Mouse (Mus musculus) heart, embryonic 16.5 days (tissue): ENCODE results near the gene Gm525. TPM values are rescaled to one million over a fixed set of nuclear protein-coding genes. Genes with fewer than 3 reads are reported as not detected.
"Not testable (repeated sequence)": the region's sequence is repeated elsewhere in the genome, so short reads cannot be mapped to it uniquely, and the experiment has no call there.

Experiments used
- ATAC-seq: fragments of 200-750 bp; cut with Nextera tagmentation; replicated peaks from 2 replicates; pipeline ENCODE4 v1.8.0; 2017; ENCODE audit warnings: moderate number of reproducible peaks; ENCODE audit not compliant: insufficient read depth, low FRiP score; ENCODE audit errors: extremely low read depth
- H3K27ac ChIP-seq: fragments of 300-500 bp; sonication (generic); 2 replicates; pipeline ENCODE4 v1.5.1; 2014; ENCODE audit warnings: mild to moderate bottlenecking, low read length, control low read depth, moderate library complexity
- H3K27me3 ChIP-seq: fragments of 300-500 bp; sonication (generic); 2 replicates; pipeline ENCODE4 v1.6.1; 2014; ENCODE audit warnings: low read length, mixed read lengths; ENCODE audit not compliant: control insufficient read depth, insufficient read depth
- H3K36me3 ChIP-seq: fragments of 300-500 bp; sonication (generic); 2 replicates; pipeline ENCODE4 v1.6.1; 2014; ENCODE audit not compliant: control insufficient read depth, insufficient read depth
- H3K4me1 ChIP-seq: fragments of 300-500 bp; sonication (generic); 2 replicates; pipeline ENCODE4 v1.6.1; 2014; ENCODE audit warnings: low read length, mixed read lengths; ENCODE audit not compliant: control insufficient read depth, insufficient read depth
- H3K4me2 ChIP-seq: fragments of 300-500 bp; sonication (generic); 2 replicates; pipeline ENCODE4 v1.6.1; 2014; ENCODE audit warnings: low read depth, mild to moderate bottlenecking, control low read depth, low read length
- H3K4me3 ChIP-seq: fragments of 300-500 bp; sonication (generic); 2 replicates; pipeline ENCODE4 v1.5.1; 2014; ENCODE audit warnings: mild to moderate bottlenecking, control low read depth, low read length
- H3K9ac ChIP-seq: fragments of 300-500 bp; sonication (generic); 2 replicates; pipeline ENCODE4 v1.6.1; 2014; ENCODE audit warnings: low read length, control low read depth
- H3K9me3 ChIP-seq: fragments of 300-500 bp; sonication (generic); replicated peaks from 2 replicates; pipeline ENCODE4 v1.6.1; 2016; ENCODE audit warnings: low read length; ENCODE audit not compliant: control insufficient read depth
- WGBS: fragments of 180-500 bp; shearing (Covaris S2); extraction: QIAGEN DNeasy Blood & Tissue Kit; methylation state at CpG from one replicate; pipeline ENCODE4 v1.1.7; 2014; 5-methylcytosine and 5-hydroxymethylcytosine counted together
- polyA plus RNA-seq: library from polyadenylated mRNA; unstranded; fragments of >200 nt; fragmentation: Nextera tagmentation; extraction: Ambion mirVana; gene quantifications from 2 replicates; pipeline ENCODE4 v1.2.1, GENCODE M21; 2015

Gm525 gene
- polyA plus RNA-seq, 1 experiment from 2014 or later = 9.1 TPM

- H3K27ac ChIP-seq = no peak overlapping the region
- H3K9ac ChIP-seq = no peak overlapping the region
- H3K4me2 ChIP-seq = no peak overlapping the region
- 66% methylated on average over 3 of the region's 3 CpGs for WGBS
- no peak for ATAC-seq
- H3K27me3 ChIP-seq = no peaks in the 10 kb centered on the region
- no peaks in the 10 kb centered on the region for H3K9me3 ChIP-seq
- peaks cover 18% of the 10 kb centered on the region for H3K36me3 ChIP-seq
- no peak overlapping the region for H3K4me3 ChIP-seq
- no peaks in the 10 kb centered on the region for H3K4me1 ChIP-seq
These were observed 38.1 kb upstream of the Gm525 start for GRCm38 (mm10) chr11:89035552-89035951.

- Histone ChIP-seq H3K27ac (no peak overlapping the region), H3K4me3 (no peak overlapping the region), H3K36me3 (peaks cover 31% of the 10 kb centered on the region), H3K27me3 (no peaks in the 10 kb centered on the region), H3K4me1 (no peaks in the 10 kb centered on the region), H3K9me3 (no peaks in the 10 kb centered on the region), H3K4me2 (no peak overlapping the region), H3K9ac (no peak overlapping the region)
- 83% methylated on average over 6 of the region's 6 CpGs for WGBS
- no peak for ATAC-seq
These were observed 35.1 kb upstream of the Gm525 start for GRCm38 (mm10) chr11:89038496-89038895.

DNA sequence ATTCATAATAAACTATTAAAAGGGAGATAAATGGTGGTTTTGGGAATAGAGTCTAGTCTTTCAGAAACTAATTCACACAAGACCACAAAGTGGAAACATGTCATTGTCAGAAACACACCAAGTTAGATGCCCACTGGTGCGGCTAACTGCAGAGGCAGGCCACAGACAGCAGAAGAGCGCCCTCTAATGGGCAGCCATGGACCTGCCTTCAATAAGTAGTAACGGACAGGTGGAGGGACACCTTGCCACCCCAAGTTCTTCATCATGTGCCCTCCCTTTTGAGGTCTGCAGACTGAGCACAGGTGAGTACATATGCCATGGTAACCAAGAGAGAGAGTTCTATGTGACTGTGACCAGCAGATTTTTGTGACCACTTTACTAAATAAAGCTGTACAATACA lies 34.3 kb upstream of the Gm525 start:
- H3K4me1 ChIP-seq = no peaks in the 10 kb centered on the region
- no peaks in the 10 kb centered on the region for H3K27me3 ChIP-seq
- ATAC-seq = no peak
- H3K4me2 ChIP-seq = no peak overlapping the region
- H3K4me3 ChIP-seq = no peak overlapping the region
- peaks cover 35% of the 10 kb centered on the region for H3K36me3 ChIP-seq
- 27% methylated on average over 3 of the region's 3 CpGs for WGBS
- peaks cover under 1% of the 10 kb centered on the region; the same call in 1 of the 2 replicates for H3K9me3 ChIP-seq
- H3K27ac ChIP-seq = no peak overlapping the region
- no peak overlapping the region for H3K9ac ChIP-seq

DNA sequence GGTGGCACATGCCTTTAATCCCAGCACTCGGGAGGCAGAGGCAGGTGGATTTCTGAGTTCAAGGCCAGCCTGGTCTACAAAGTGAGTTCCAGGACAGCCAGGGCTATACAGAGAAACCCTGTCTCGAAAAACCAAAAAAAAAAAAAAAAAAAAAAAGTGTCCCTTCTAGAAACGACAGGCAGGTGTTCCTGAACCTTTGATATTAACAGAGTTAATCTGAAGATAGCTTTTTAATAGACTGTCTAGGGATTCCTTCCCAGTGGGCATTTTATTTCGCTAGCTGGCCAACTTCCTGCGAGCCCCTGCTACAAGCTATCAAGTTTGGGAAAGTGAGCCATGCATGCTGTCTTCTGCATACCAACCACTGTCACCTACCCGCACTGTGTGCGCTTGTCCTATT lies 32.6 kb upstream of the Gm525 start:
- not testable (repeated sequence) for H3K4me1 ChIP-seq, H3K4me3 ChIP-seq, ATAC-seq, H3K4me2 ChIP-seq, H3K9me3 ChIP-seq, H3K9ac ChIP-seq, H3K27me3 ChIP-seq, H3K27ac ChIP-seq
- peaks cover 53% of the 10 kb centered on the region for H3K36me3 ChIP-seq
- WGBS = 92% methylated on average over 6 of the region's 7 CpGs

GRCm38 (mm10) chr11:89043046-89043445 lies 30.6 kb upstream of the Gm525 start:
- no peak overlapping the region for H3K4me3 ChIP-seq
- H3K36me3 ChIP-seq = peaks cover 69% of the 10 kb centered on the region
- no peak overlapping the region for H3K4me2 ChIP-seq
- 81% methylated on average over 7 of the region's 7 CpGs for WGBS
- no peak for ATAC-seq
- H3K9ac ChIP-seq = no peak overlapping the region
- no peaks in the 10 kb centered on the region for H3K27me3 ChIP-seq
- no peak overlapping the region for H3K27ac ChIP-seq
- no peaks in the 10 kb centered on the region for H3K4me1 ChIP-seq
- H3K9me3 ChIP-seq = peaks cover 10% of the 10 kb centered on the region

- 89% methylated on average over 3 of the region's 3 CpGs for WGBS
- not testable (repeated sequence) for H3K27ac ChIP-seq, H3K9me3 ChIP-seq, H3K27me3 ChIP-seq, H3K4me3 ChIP-seq, H3K4me1 ChIP-seq, ATAC-seq, H3K4me2 ChIP-seq, H3K9ac ChIP-seq
- H3K36me3 ChIP-seq = peaks cover 64% of the 10 kb centered on the region
These were observed 28.1 kb upstream of the Gm525 start for GRCm38 (mm10) chr11:89045501-89045900.

GRCm38 (mm10) chr11:89046021-89046420 lies 27.6 kb upstream of the Gm525 start:
- Histone ChIP-seq H3K9me3 (peaks cover 10% of the 10 kb centered on the region), H3K4me1 (no peaks in the 10 kb centered on the region), H3K4me2 (no peak overlapping the region), H3K36me3 (peaks cover 64% of the 10 kb centered on the region), H3K27ac (no peak overlapping the region), H3K9ac (no peak overlapping the region), H3K27me3 (no peaks in the 10 kb centered on the region), H3K4me3 (no peak overlapping the region)
- ATAC-seq = no peak
- 96% methylated on average over 3 of the region's 3 CpGs for WGBS

DNA sequence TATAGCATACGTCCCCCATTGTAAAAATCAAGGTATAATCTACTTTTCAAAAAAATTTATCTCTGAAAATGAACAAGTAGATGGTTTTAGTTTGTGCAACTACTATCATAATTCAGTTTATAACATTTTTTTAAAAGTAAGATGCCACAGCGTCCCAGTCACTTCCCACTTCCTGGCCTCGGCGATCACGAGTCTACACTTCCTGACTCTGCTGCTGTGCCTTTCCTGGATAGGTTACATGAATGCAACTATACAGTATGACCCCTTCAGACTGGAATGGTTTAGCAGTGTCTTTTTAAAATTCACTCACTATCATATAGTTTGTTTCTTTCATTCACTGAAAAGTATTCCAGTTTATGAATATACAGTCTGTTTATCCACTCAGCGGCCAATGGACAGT lies 21.9 kb upstream of the Gm525 start:
- Histone ChIP-seq H3K4me1 (peaks cover 10% of the 10 kb centered on the region), H3K27me3 (no peaks in the 10 kb centered on the region), H3K4me3 (no peak overlapping the region), H3K9ac (no peak overlapping the region), H3K9me3 (no peaks in the 10 kb centered on the region), H3K4me2 (no peak overlapping the region), H3K36me3 (peaks cover 36% of the 10 kb centered on the region), H3K27ac (no peak overlapping the region)
- 77% methylated on average over 6 of the region's 6 CpGs for WGBS
- no peak for ATAC-seq

DNA sequence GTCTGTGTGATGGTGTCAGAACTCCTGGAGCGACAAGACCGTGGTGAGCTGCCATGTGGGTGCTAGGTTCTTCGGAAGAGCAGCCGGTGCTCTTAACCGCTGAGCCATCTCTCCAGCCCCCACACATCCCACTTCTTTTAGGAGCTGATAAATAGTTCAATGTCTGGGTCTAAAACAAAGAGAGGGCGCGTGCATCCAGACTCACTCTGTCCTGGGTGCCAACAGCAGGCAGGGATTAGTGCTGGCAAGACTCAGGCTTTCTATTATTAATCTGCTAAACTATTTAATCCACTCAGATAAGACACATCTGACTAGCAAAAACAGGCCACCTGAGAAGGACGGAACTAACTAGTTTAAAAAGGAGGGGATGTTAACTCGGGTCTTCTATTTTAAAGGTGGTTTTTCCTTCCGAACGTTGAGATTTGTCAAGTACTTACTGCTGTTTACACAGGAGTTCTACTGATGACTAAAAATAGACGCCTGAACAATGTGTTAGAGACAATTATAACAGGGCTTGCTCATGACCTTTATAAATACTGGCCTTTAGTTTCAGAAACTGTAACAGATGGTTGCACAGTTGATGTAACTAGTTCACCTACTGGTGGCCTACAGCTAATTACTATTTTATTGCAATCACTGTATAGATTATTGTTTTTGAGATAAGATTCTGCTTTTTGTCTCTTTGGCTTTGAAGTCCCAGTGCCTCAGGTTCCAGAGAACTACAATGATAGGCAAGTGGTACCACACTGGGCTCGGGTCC lies 17.5 kb upstream of the Gm525 start:
- peak overlapping the region; percentile 3; the same call in 1 of the 2 replicates for H3K4me3 ChIP-seq
- peaks cover 26% of the 10 kb centered on the region for H3K4me1 ChIP-seq
- H3K9me3 ChIP-seq = no peaks in the 10 kb centered on the region
- no peak for ATAC-seq
- H3K27me3 ChIP-seq = no peaks in the 10 kb centered on the region
- WGBS = 38% methylated on average over 13 of the region's 13 CpGs
- peak overlapping the region; percentile 61 for H3K9ac ChIP-seq
- H3K27ac ChIP-seq = peak overlapping the region; percentile 85
- peak overlapping the region; percentile 40 for H3K4me2 ChIP-seq
- H3K36me3 ChIP-seq = peaks cover 9% of the 10 kb centered on the region; the same call in 1 of the 2 replicates
